Mouse (Mus musculus) limb, embryonic 12.5 days (tissue): ENCODE data around the gene Rsad2. TPM values are rescaled to one million over a fixed set of nuclear protein-coding genes. Genes with fewer than 3 reads are reported as not detected.
"Not testable (repeated sequence)": the region's sequence is repeated elsewhere in the genome, so short reads cannot be mapped to it uniquely, and the experiment has no call there.

ENCODE experiments used
- ATAC-seq: fragments of 200-750 bp; cut with Nextera tagmentation; 2 replicates; pipeline ENCODE4 v1.8.0; 2017; ENCODE audit warnings: low read depth, moderate TSS enrichment; ENCODE audit not compliant: insufficient number of reproducible peaks, insufficient read depth, low FRiP score, low TSS enrichment
- H3K27ac ChIP-seq: fragments of 300-500 bp; sonication (generic); 2 replicates; pipeline ENCODE4 v1.5.1; 2016; ENCODE audit warnings: mild to moderate bottlenecking, moderate library complexity
- H3K27me3 ChIP-seq: fragments of 300-500 bp; sonication (generic); 2 replicates; pipeline ENCODE4 v1.6.1; 2016; ENCODE audit warnings: mild to moderate bottlenecking, moderate library complexity
- H3K36me3 ChIP-seq: fragments of 300-500 bp; sonication (generic); 2 replicates; pipeline ENCODE4 v1.6.1; 2016; ENCODE audit warnings: mild to moderate bottlenecking, moderate library complexity
- H3K4me1 ChIP-seq: fragments of 300-500 bp; sonication (generic); replicated peaks from 2 replicates; pipeline ENCODE4 v1.6.1; 2016
- H3K4me2 ChIP-seq: fragments of 300-500 bp; sonication (generic); 2 replicates; pipeline ENCODE4 v1.6.1; 2016; ENCODE audit warnings: mild to moderate bottlenecking, moderate library complexity
- H3K4me3 ChIP-seq: fragments of 300-500 bp; sonication (generic); replicated peaks from 2 replicates; pipeline ENCODE4 v1.5.1; 2016; ENCODE audit warnings: mild to moderate bottlenecking
- H3K9ac ChIP-seq: fragments of 300-500 bp; sonication (generic); replicated peaks from 2 replicates; pipeline ENCODE4 v1.6.1; 2016; ENCODE audit warnings: mild to moderate bottlenecking, moderate library complexity
- H3K9me3 ChIP-seq: fragments of 300-500 bp; sonication (generic); 2 replicates; pipeline ENCODE4 v1.6.1; 2016; ENCODE audit warnings: mild to moderate bottlenecking, moderate library complexity
- WGBS: fragments of 180-500 bp; shearing (Covaris S2); methylation state at CpG from one replicate; pipeline ENCODE4 v1.1.7; 2016; 5-methylcytosine and 5-hydroxymethylcytosine counted together
- polyA plus RNA-seq: library from polyadenylated mRNA; unstranded; fragments of >200 nt; fragmentation: Nextera tagmentation; extraction: Ambion mirVana; gene quantifications from 2 replicates; pipeline ENCODE4 v1.2.1, GENCODE M21; 2016

Gene Rsad2
- polyA plus RNA-seq, 1 experiment from 2014 or later: 0.70 TPM

- Histone ChIP-seq H3K27me3 (no peaks in the 10 kb centered on the region), H3K4me3 (no peak overlapping the region), H3K9me3 (no peaks in the 10 kb centered on the region), H3K4me1 (no peaks in the 10 kb centered on the region), H3K36me3 (no peaks in the 10 kb centered on the region), H3K9ac (no peak overlapping the region), H3K27ac (no peak overlapping the region), H3K4me2 (no peak overlapping the region)
- ATAC-seq: no peak
- 77% methylated on average over 2 of the region's 2 CpGs for WGBS
These were observed 11.7 kb downstream of the Rsad2 start for GRCm38 (mm10) chr12:26444511-26444910.

GRCm38 (mm10) chr12:26444054-26444453 is 12.2 kb downstream of the Rsad2 start:
- no peak for ATAC-seq
- Histone ChIP-seq H3K4me3 (no peak overlapping the region), H3K27ac (no peak overlapping the region), H3K36me3 (no peaks in the 10 kb centered on the region), H3K27me3 (no peaks in the 10 kb centered on the region), H3K9ac (no peak overlapping the region), H3K9me3 (no peaks in the 10 kb centered on the region), H3K4me2 (no peak overlapping the region), H3K4me1 (no peaks in the 10 kb centered on the region)
- WGBS: 1% methylated on average over 2 of the region's 2 CpGs

DNA sequence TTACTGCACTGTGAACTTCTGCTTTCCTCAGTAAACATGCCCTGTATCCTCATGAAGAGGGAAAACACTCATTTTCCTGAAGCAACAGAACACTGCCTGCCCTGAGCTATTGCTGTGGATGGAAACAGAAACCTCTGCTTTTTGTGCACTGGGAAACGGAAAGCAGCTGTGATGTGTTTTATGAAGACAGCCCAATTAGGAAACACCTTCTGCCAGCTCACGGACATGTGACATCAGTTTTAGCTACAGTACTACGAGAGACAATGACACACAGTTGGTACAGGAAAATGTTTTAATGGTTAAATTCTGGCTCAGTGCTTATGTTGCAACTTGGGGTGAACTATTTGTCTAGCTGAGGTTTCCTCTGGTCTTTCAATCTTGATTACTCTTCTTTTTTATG is 16.9 kb downstream of the Rsad2 start:
- Histone ChIP-seq H3K4me3 (no peak overlapping the region), H3K4me2 (no peak overlapping the region), H3K36me3 (no peaks in the 10 kb centered on the region), H3K9ac (no peak overlapping the region), H3K4me1 (no peaks in the 10 kb centered on the region), H3K27ac (no peak overlapping the region), H3K27me3 (no peaks in the 10 kb centered on the region), H3K9me3 (no peaks in the 10 kb centered on the region)
- WGBS: 27% methylated on average over 3 of the region's 3 CpGs
- ATAC-seq: no peak

DNA sequence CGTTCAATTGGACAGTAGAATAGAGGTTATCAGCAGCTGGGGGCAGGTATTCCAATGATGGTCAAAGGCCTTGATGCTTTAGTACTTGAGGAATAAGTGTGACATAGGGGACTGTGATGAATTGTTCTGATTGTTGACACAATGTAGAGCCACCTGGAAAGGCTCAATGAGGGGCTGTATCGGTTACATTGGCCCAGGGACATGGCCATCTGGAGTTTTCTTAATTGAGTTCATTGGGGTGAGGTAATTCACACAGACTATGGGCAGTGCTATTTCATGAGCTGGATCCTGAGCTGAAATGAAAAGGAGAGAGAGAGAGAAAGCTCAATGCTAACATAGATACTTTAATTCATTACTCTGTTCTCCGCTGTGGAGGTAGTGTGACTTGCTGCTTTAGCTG is 18.3 kb downstream of the Rsad2 start:
- Histone ChIP-seq H3K4me2 (no peak overlapping the region), H3K36me3 (no peaks in the 10 kb centered on the region), H3K4me1 (0 out of 2 replicates have a peak, but pooled peaks cover 5% of the 10 kb centered on the region), H3K9ac (no peak overlapping the region), H3K27me3 (no peaks in the 10 kb centered on the region), H3K9me3 (no peaks in the 10 kb centered on the region), H3K27ac (no peak overlapping the region), H3K4me3 (no peak overlapping the region)
- WGBS: 55% methylated on average over 3 of the region's 3 CpGs
- peak; percentile 63; the same call in 1 of the 2 replicates for ATAC-seq

DNA sequence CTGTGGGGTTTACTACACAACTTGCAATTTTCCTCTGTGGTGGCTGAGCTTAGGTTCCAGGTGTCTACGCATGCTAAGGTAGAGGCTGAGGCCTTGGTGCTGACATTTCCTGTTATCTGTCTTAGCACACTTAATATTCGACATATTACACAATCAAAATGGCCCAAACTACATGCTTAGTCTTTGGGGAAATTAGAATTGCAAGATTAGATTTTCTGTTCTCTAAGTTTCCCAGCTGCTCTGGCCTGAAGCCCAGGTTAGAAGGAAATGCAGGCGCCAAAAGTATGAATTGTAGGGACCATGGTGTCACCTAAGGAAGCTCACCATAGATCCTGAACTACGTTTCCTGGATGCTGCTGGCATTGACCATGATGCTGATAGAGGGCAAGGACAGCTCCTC is 19.9 kb downstream of the Rsad2 start:
- no peaks in the 10 kb centered on the region for H3K27me3 ChIP-seq
- H3K27ac ChIP-seq: no peak overlapping the region
- no peak overlapping the region for H3K9ac ChIP-seq
- WGBS: 79% methylated on average over 4 of the region's 4 CpGs
- H3K36me3 ChIP-seq: no peaks in the 10 kb centered on the region
- no peak for ATAC-seq
- no peaks in the 10 kb centered on the region for H3K9me3 ChIP-seq
- no peak overlapping the region for H3K4me2 ChIP-seq
- 0 out of 2 replicates have a peak, but pooled peaks cover 5% of the 10 kb centered on the region for H3K4me1 ChIP-seq
- H3K4me3 ChIP-seq: no peak overlapping the region

- 88% methylated on average over 2 of the region's 2 CpGs for WGBS
- not testable (repeated sequence) for H3K4me2 ChIP-seq, ATAC-seq, H3K27ac ChIP-seq, H3K9ac ChIP-seq, H3K27me3 ChIP-seq, H3K4me3 ChIP-seq, H3K36me3 ChIP-seq, H3K9me3 ChIP-seq, H3K4me1 ChIP-seq
These were observed 27.5 kb downstream of the Rsad2 start for GRCm38 (mm10) chr12:26428771-26429170.

- Histone ChIP-seq H3K27me3 (no peaks in the 10 kb centered on the region), H3K9ac (no peak overlapping the region), H3K4me3 (no peak overlapping the region), H3K27ac (no peak overlapping the region), H3K9me3 (no peaks in the 10 kb centered on the region), H3K4me2 (no peak overlapping the region), H3K4me1 (no peaks in the 10 kb centered on the region), H3K36me3 (no peaks in the 10 kb centered on the region)
- no peak for ATAC-seq
- 92% methylated on average over 2 of the region's 2 CpGs for WGBS
These were observed 31.4 kb downstream of the Rsad2 start for GRCm38 (mm10) chr12:26424841-26425240.

GRCm38 (mm10) chr12:26418322-26418721 is 37.9 kb downstream of the Rsad2 start:
- WGBS: 76% methylated on average over 4 of the region's 4 CpGs
- no peak overlapping the region for H3K4me2 ChIP-seq
- ATAC-seq: no peak

GRCm38 (mm10) chr12:26416636-26417295 is 39.5 kb downstream of the Rsad2 start:
- H3K27me3 ChIP-seq: no peaks in the 10 kb centered on the region
- no peaks in the 10 kb centered on the region for H3K9me3 ChIP-seq
- H3K9ac ChIP-seq: no peak overlapping the region
- H3K4me1 ChIP-seq: peaks cover 35% of the 10 kb centered on the region
- H3K36me3 ChIP-seq: no peaks in the 10 kb centered on the region
- H3K4me2 ChIP-seq: no peak overlapping the region
- no peak for ATAC-seq
- H3K4me3 ChIP-seq: no peak overlapping the region
- H3K27ac ChIP-seq: no peak overlapping the region
- 81% methylated on average over 7 of the region's 7 CpGs for WGBS

More at GRCm38 (mm10) chr12:26418322-26418721, 37.9 kb downstream of the Rsad2 start:
- H3K4me3 ChIP-seq: no peak overlapping the region
- no peaks in the 10 kb centered on the region for H3K36me3 ChIP-seq
- peaks cover 19% of the 10 kb centered on the region for H3K4me1 ChIP-seq
- H3K9ac ChIP-seq: no peak overlapping the region
- no peaks in the 10 kb centered on the region for H3K9me3 ChIP-seq
- no peaks in the 10 kb centered on the region for H3K27me3 ChIP-seq
- H3K27ac ChIP-seq: no peak overlapping the region

DNA sequence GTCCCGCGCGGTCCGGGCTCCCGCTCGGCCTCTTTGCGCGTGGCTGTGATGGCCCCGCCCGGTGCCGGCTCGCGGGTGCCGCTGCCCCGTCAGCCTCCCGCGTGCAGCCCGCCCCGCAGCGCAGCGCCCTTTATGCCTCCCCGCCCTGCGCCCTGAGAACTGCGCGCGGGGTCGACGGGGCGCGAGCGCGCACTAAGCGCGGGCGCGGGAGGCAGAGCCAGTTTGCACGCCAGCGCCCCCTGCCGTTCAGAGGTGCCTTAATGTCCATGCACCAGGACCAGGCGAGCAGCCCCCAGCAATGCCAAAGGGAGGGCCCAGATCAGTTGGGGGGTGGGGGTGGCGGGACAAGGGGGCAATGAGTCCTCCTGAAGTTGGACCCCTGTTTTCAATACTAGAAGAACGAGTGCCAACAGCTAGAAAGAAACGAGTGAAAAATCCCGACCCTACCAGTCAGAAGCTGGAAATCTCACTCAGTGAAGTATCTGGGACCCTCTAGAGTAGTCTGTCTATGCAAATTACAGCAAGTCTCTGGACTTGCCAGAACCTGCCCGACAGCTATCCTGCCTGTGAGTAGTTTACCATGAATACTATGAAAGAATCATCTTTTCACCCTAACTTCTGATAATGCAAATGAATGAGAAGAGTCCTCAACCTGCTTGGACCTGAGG is 41.0 kb downstream of the Rsad2 start, which contains the start of gene Rnf144a:
Gene Rnf144a, minus strand, starts transcription at position 151 of the 668 bp plus-strand sequence.
- Histone ChIP-seq H3K9me3 (no peaks in the 10 kb centered on the region), H3K27me3 (no peaks in the 10 kb centered on the region), H3K4me3 (peak within 1 kb of the TSS; percentile 92), H3K4me1 (peaks cover 50% of the 10 kb centered on the region), H3K27ac (peak within 1 kb of the TSS; percentile 89), H3K9ac (peak within 1 kb of the TSS; percentile 99), H3K4me2 (peak within 1 kb of the TSS; percentile 91), H3K36me3 (no peaks in the 10 kb centered on the region)
- ATAC-seq: peak; percentile 84
- WGBS: 2% methylated on average over 41 of the region's 45 CpGs

DNA sequence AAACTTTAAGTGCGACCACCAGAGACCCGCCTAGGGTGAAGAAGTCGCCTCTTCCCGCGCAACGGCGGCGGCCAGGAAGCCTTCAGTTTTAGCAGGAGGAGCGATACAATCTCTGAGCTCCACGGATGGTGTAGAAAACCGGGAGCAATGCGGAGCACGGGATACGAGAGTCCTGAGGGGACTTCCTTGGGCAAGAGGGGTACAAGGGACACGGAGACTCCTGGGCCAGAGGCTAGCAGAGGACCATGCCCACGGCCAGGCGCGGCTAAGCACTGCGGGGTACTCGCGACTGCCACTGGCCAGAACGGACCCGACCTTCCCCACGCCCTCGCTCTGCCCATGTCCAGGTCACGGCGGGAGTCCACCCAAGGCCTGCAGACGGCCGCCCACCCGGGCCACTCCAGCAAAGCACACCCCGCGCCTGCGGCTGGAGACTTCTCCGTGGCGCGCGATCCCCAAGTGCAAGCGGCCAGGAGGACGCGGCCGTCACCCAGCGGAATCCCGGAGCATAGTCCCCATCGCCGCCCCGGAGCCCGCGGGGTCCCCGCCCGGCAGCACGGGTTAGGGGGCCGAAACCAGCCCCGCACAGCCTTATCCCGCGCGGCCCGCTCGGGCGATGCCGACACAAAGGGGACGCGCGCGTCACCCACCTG is 41.7 kb downstream of the Rsad2 start:
- peak; percentile 83 for ATAC-seq
- H3K27me3 ChIP-seq: no peaks in the 10 kb centered on the region
- H3K4me1 ChIP-seq: peaks cover 50% of the 10 kb centered on the region
- H3K4me2 ChIP-seq: peak overlapping the region; percentile 91
- peak overlapping the region; percentile 99 for H3K9ac ChIP-seq
- peak overlapping the region; percentile 92 for H3K4me3 ChIP-seq
- H3K9me3 ChIP-seq: no peaks in the 10 kb centered on the region
- WGBS: under 1% methylated on average over 53 of the region's 64 CpGs
- peak overlapping the region; percentile 89 for H3K27ac ChIP-seq
- 0 out of 2 replicates have a peak, but pooled peaks cover 4% of the 10 kb centered on the region for H3K36me3 ChIP-seq
